Mouse (Mus musculus) hindbrain, embryonic 15.5 days (tissue): Measurements from ENCODE around the gene Tsr2. TPM values are rescaled to one million over a fixed set of nuclear protein-coding genes. Genes with fewer than 3 reads are reported as not detected.
A peak's percentile ranks its signal among the peaks of the same experiment; 100 is the strongest.

ENCODE experiments used
- ATAC-seq: fragments of 200-750 bp; cut with Nextera tagmentation; 2 replicates; pipeline ENCODE4 v1.8.0; 2017; ENCODE audit warnings: low read depth, moderate number of reproducible peaks, moderate TSS enrichment; ENCODE audit not compliant: low FRiP score
- H3K27ac ChIP-seq: fragments of 300-500 bp; sonication (generic); replicated peaks from 2 replicates; pipeline ENCODE4 v1.5.1; 2015; ENCODE audit warnings: mild to moderate bottlenecking, inconsistent platforms
- H3K27me3 ChIP-seq: fragments of 300-500 bp; sonication (generic); 2 replicates; pipeline ENCODE4 v1.6.1; 2015; ENCODE audit warnings: control low read depth, inconsistent platforms
- H3K36me3 ChIP-seq: fragments of 300-500 bp; sonication (generic); 2 replicates; pipeline ENCODE4 v1.6.1; 2015; ENCODE audit warnings: control low read depth, inconsistent platforms
- H3K4me1 ChIP-seq: fragments of 300-500 bp; sonication (generic); replicated peaks from 2 replicates; pipeline ENCODE4 v1.6.1; 2015; ENCODE audit warnings: control low read depth, inconsistent platforms
- H3K4me2 ChIP-seq: fragments of 300-500 bp; sonication (generic); 2 replicates; pipeline ENCODE4 v1.6.1; 2015; ENCODE audit warnings: moderate library complexity, mild to moderate bottlenecking, inconsistent platforms
- H3K4me3 ChIP-seq: fragments of 300-500 bp; sonication (generic); 2 replicates; pipeline ENCODE4 v1.5.1; 2015; ENCODE audit warnings: mild to moderate bottlenecking, inconsistent platforms
- H3K9ac ChIP-seq: fragments of 300-500 bp; sonication (generic); 2 replicates; pipeline ENCODE4 v1.6.1; 2015; ENCODE audit warnings: inconsistent platforms
- H3K9me3 ChIP-seq: fragments of 300-500 bp; sonication (generic); 2 replicates; pipeline ENCODE4 v1.6.1; 2016; ENCODE audit warnings: control low read depth, inconsistent platforms
- WGBS: fragments of 180-500 bp; shearing (Covaris S2); methylation state at CpG from one replicate; pipeline ENCODE4 v1.1.7; 2015; 5-methylcytosine and 5-hydroxymethylcytosine counted together
- polyA plus RNA-seq: library from polyadenylated mRNA; unstranded; fragments of >200 nt; fragmentation: Nextera tagmentation; extraction: Ambion mirVana; gene quantifications from 2 replicates; pipeline ENCODE4 v1.2.1, GENCODE M21; 2015

Gene Tsr2
- polyA plus RNA-seq, 1 experiment from 2014 or later = 37.6 TPM

- Histone ChIP-seq H3K4me3 (no peak overlapping the region), H3K4me2 (no peak overlapping the region), H3K9me3 (no peaks in the 10 kb centered on the region), H3K9ac (no peak overlapping the region), H3K27me3 (no peaks in the 10 kb centered on the region), H3K36me3 (peaks cover 18% of the 10 kb centered on the region; the same call in 1 of the 2 replicates), H3K4me1 (no peaks in the 10 kb centered on the region), H3K27ac (no peak overlapping the region)
- ATAC-seq = no peak
- WGBS = 81% methylated on average over 7 of the region's 7 CpGs
Measured at GRCm38 (mm10) chrX:151066071-151066666, 30.2 kb downstream of the Tsr2 start.

DNA sequence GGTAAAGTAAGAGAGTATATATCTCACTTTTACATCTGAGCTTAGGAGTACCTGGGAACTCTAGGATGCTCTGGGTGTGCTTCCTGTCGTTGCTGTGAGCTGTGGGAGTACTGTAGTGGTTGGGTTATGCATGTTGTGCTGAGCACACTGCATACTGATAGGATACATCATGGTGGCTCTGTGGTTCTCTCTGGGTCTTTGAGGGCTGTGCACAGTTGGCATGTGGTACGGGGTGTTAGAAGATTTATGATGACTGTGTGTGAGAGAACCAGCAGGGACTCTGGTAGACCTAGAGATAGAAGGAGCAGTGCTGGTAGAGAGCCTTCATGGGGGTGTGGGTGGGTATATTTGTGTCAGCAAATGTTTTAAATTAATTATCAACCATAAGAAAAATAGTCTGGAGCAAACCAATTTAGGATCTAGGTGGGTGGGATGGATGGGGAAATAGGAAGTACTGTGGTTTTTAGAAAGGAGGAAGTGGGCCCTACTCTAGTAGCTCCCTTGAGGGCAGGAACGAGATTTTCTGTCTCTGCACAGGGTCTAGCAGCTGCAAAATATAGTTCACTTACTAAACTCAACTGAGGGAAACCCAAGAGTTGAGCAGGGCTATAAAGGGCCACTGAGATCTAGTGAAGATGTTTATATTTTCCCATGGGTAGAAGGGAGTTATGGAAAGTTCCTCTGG is 34.6 kb downstream of the Tsr2 start:
- 74% methylated on average over 3 of the region's 3 CpGs for WGBS
- H3K9me3 ChIP-seq = no peaks in the 10 kb centered on the region
- H3K4me1 ChIP-seq = no peaks in the 10 kb centered on the region
- no peaks in the 10 kb centered on the region for H3K27me3 ChIP-seq
- no peak overlapping the region for H3K4me3 ChIP-seq
- H3K27ac ChIP-seq = no peak overlapping the region
- H3K36me3 ChIP-seq = no peaks in the 10 kb centered on the region
- H3K9ac ChIP-seq = no peak overlapping the region
- no peak for ATAC-seq
- H3K4me2 ChIP-seq = no peak overlapping the region

- Histone ChIP-seq H3K36me3 (no peaks in the 10 kb centered on the region), H3K27me3 (no peaks in the 10 kb centered on the region), H3K4me3 (no peak overlapping the region), H3K4me2 (no peak overlapping the region), H3K27ac (no peak overlapping the region), H3K9me3 (no peaks in the 10 kb centered on the region), H3K9ac (no peak overlapping the region), H3K4me1 (0 out of 2 replicates have a peak, but pooled peaks cover 2% of the 10 kb centered on the region)
- ATAC-seq = no peak
- 89% methylated on average over 1 of the region's 1 CpGs for WGBS
Measured at GRCm38 (mm10) chrX:151059346-151059745, 37.0 kb downstream of the Tsr2 start.

DNA sequence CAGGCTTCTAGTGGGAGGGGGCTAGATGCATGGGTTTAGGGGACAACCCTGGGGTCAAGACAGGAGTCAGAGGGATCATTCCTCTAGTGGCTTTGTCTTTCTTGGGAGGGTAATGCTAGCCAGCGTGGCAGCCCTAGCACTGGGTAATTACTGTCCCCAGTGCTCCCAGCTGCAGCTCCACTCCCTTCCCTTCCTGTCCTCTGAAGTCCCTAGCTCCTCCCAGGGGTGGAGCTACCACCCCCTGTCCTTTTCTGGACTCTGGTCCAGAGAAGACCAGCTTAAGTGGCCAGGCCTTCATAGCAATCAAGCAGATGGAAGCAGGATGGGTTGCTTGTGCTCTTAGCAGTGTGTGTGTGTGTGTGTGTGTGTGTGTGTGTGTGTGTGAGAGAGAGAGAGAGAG is 40.8 kb downstream of the Tsr2 start:
- Histone ChIP-seq H3K9ac (no peak overlapping the region), H3K4me1 (peaks cover 13% of the 10 kb centered on the region; the same call in 1 of the 2 replicates), H3K4me3 (no peak overlapping the region), H3K36me3 (no peaks in the 10 kb centered on the region), H3K27ac (no peak overlapping the region), H3K9me3 (no peaks in the 10 kb centered on the region), H3K27me3 (no peaks in the 10 kb centered on the region), H3K4me2 (no peak overlapping the region)
- ATAC-seq = no peak
- 14% methylated on average over 1 of the region's 1 CpGs for WGBS

- Histone ChIP-seq H3K4me1 (peaks cover 24% of the 10 kb centered on the region), H3K9ac (no peak overlapping the region), H3K4me2 (peak overlapping the region; percentile 13; the same call in 1 of the 2 replicates), H3K4me3 (no peak overlapping the region), H3K9me3 (no peaks in the 10 kb centered on the region), H3K36me3 (no peaks in the 10 kb centered on the region), H3K27me3 (no peaks in the 10 kb centered on the region), H3K27ac (no peak overlapping the region)
- ATAC-seq = no peak
- 60% methylated on average over 2 of the region's 6 CpGs for WGBS
Measured at GRCm38 (mm10) chrX:151054489-151054888, 41.9 kb downstream of the Tsr2 start.

GRCm38 (mm10) chrX:151050337-151050736 is 46.0 kb downstream of the Tsr2 start:
- no peak overlapping the region for H3K9ac ChIP-seq
- no peaks in the 10 kb centered on the region for H3K27me3 ChIP-seq
- WGBS = 65% methylated on average over 7 of the region's 7 CpGs
- H3K9me3 ChIP-seq = no peaks in the 10 kb centered on the region
- H3K4me1 ChIP-seq = peaks cover 37% of the 10 kb centered on the region
- no peak overlapping the region for H3K27ac ChIP-seq
- ATAC-seq = no peak
- no peak overlapping the region for H3K4me3 ChIP-seq
- H3K36me3 ChIP-seq = no peaks in the 10 kb centered on the region
- H3K4me2 ChIP-seq = peak overlapping the region; percentile 66; the same call in 1 of the 2 replicates

GRCm38 (mm10) chrX:151049661-151050215 is 46.6 kb downstream of the Tsr2 start:
- Histone ChIP-seq H3K27me3 (no peaks in the 10 kb centered on the region), H3K4me1 (peaks cover 37% of the 10 kb centered on the region), H3K4me2 (peak overlapping the region; percentile 66), H3K27ac (no peak overlapping the region), H3K9me3 (no peaks in the 10 kb centered on the region), H3K4me3 (peak overlapping the region; percentile 71), H3K36me3 (no peaks in the 10 kb centered on the region), H3K9ac (no peak overlapping the region)
- 48% methylated on average over 8 of the region's 8 CpGs for WGBS
- ATAC-seq = no peak

GRCm38 (mm10) chrX:151047431-151048058 is 48.8 kb downstream of the Tsr2 start:
- peak; percentile 61 for ATAC-seq

GRCm38 (mm10) chrX:151046777-151047430 is 49.4 kb downstream of the Tsr2 start:
- WGBS = 31% methylated on average over 56 of the region's 62 CpGs
- no peaks in the 10 kb centered on the region for H3K27me3 ChIP-seq
- peak; percentile 92 for ATAC-seq

More at GRCm38 (mm10) chrX:151047431-151048058, 48.8 kb downstream of the Tsr2 start:
- Histone ChIP-seq H3K4me2 (peak overlapping the region; percentile 66), H3K4me1 (peaks cover 28% of the 10 kb centered on the region), H3K9me3 (no peaks in the 10 kb centered on the region), H3K36me3 (no peaks in the 10 kb centered on the region), H3K4me3 (peak overlapping the region; percentile 71), H3K9ac (peak overlapping the region; percentile 86), H3K27me3 (no peaks in the 10 kb centered on the region), H3K27ac (peak overlapping the region; percentile 95)
- 33% methylated on average over 37 of the region's 56 CpGs for WGBS

GRCm38 (mm10) chrX:151046321-151046720 is 50.0 kb downstream of the Tsr2 start:
- H3K4me3 ChIP-seq = peak overlapping the region; percentile 71
- peak overlapping the region; percentile 95 for H3K27ac ChIP-seq
- H3K27me3 ChIP-seq = no peaks in the 10 kb centered on the region
- 42% methylated on average over 11 of the region's 11 CpGs for WGBS
- H3K4me1 ChIP-seq = peaks cover 28% of the 10 kb centered on the region
- peak overlapping the region; percentile 86; the same call in 1 of the 2 replicates for H3K9ac ChIP-seq
- H3K9me3 ChIP-seq = no peaks in the 10 kb centered on the region
- peak overlapping the region; percentile 66 for H3K4me2 ChIP-seq
- no peaks in the 10 kb centered on the region for H3K36me3 ChIP-seq
- ATAC-seq = no peak

More at GRCm38 (mm10) chrX:151046777-151047430, 49.4 kb downstream of the Tsr2 start:
- Histone ChIP-seq H3K4me1 (peaks cover 28% of the 10 kb centered on the region), H3K4me3 (peak overlapping the region; percentile 71), H3K36me3 (no peaks in the 10 kb centered on the region), H3K4me2 (peak overlapping the region; percentile 66), H3K9me3 (no peaks in the 10 kb centered on the region), H3K9ac (peak overlapping the region; percentile 86), H3K27ac (peak overlapping the region; percentile 95)

GRCm38 (mm10) chrX:151045850-151046249 is 50.5 kb downstream of the Tsr2 start, which contains the start of gene Fgd1:
TSS of gene Fgd1 (plus strand) at chrX:151046150.
- peaks cover 27% of the 10 kb centered on the region for H3K4me1 ChIP-seq
- 92% methylated on average over 8 of the region's 8 CpGs for WGBS
- no peaks in the 10 kb centered on the region for H3K27me3 ChIP-seq
- H3K9me3 ChIP-seq = no peaks in the 10 kb centered on the region
- ATAC-seq = no peak
- H3K36me3 ChIP-seq = no peaks in the 10 kb centered on the region
- H3K27ac ChIP-seq = peak within 1 kb of the TSS; percentile 95
- peak within 1 kb of the TSS; percentile 71 for H3K4me3 ChIP-seq
- H3K4me2 ChIP-seq = peak within 1 kb of the TSS; percentile 66
- H3K9ac ChIP-seq = peak within 1 kb of the TSS; percentile 86
